ENCODE assay signal across 17 mouse cellular contexts in the genomic region with DNA sequence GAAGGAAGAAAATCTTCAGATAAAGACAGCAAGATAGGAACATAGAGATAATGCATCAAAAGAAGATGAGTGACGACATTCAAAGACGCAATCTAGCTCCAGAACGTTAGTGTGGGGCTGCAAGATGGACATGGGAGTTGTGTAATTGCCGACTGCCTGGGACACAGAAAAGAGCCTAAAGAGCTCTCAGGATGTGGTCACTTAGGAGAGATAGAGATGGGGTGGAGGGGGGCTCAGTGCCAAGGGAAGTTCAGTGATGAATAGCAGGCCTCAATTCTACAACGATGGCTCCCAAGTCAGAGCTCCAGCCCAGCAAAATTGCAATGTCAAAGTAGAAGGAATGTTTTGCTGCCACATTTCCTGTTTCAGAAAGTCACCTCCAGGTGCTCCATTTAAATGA.
"Had no signal": no experiment of that assay in that cellular context is flagged by ENCODE, and none has a peak within 500 bp of the region (broad histone marks: within the 10 kb centered on the region; RNA-seq: fewer than 3 reads in every experiment).

No protein-coding gene starts in this region.

- H3K27ac ChIP-seq: kidney, postnatal 0 days; layer of hippocampus, adult 2 months; limb, embryonic 13.5 days; liver, embryonic 15.5 days; midbrain, embryonic 10.5 days; midbrain, embryonic 15.5 days; neural tube, embryonic 13.5 days had no signal

- H3K9ac ChIP-seq: limb, embryonic 13.5 days; liver, embryonic 15.5 days; midbrain, embryonic 15.5 days; neural tube, embryonic 13.5 days had no signal

- H3K4me3 ChIP-seq: layer of hippocampus, adult 2 months; limb, embryonic 13.5 days; liver, embryonic 15.5 days; midbrain, embryonic 10.5 days; midbrain, embryonic 15.5 days; neural tube, embryonic 13.5 days had no signal

- H3K4me1 ChIP-seq: liver, embryonic 15.5 days; midbrain, embryonic 10.5 days; midbrain, embryonic 15.5 days; neural tube, embryonic 13.5 days had no signal

- H3K9me3 ChIP-seq: limb, embryonic 13.5 days; liver, embryonic 15.5 days; midbrain, embryonic 10.5 days; midbrain, embryonic 15.5 days; neural tube, embryonic 13.5 days had no signal

- H3K36me3 ChIP-seq: limb, embryonic 13.5 days; liver, embryonic 15.5 days; midbrain, embryonic 10.5 days; midbrain, embryonic 15.5 days; neural tube, embryonic 13.5 days had no signal

- DNase-seq: kidney, adult 8-10 months; kidney, postnatal 36 days; lung, adult 2 months; lung, postnatal 36 days; retina, postnatal 1 day; right cerebral cortex, postnatal 4 days; spleen, adult 18-20 months; thymus, adult 18-20 months; thymus, postnatal 14 days had no signal

- ATAC-seq: lung, postnatal 0 days; midbrain, embryonic 15.5 days had no signal

- H3K4me2 ChIP-seq: limb, embryonic 13.5 days; liver, embryonic 15.5 days; midbrain, embryonic 15.5 days; neural tube, embryonic 13.5 days had no signal

- H3K27me3 ChIP-seq: limb, embryonic 13.5 days; liver, embryonic 15.5 days; midbrain, embryonic 15.5 days; neural tube, embryonic 13.5 days had no signal
